8 mouse cellular contexts compared by ENCODE assay signal in genomic region chr13:23525901-23526300, GRCm38 (mm10). TPM values are rescaled to one million over a fixed set of nuclear protein-coding genes. Genes with fewer than 3 reads are reported as not detected.
DNase-seq lines count a peak whose midpoint lies in the region; ATAC-seq and TF ChIP-seq lines count a peak whose summit lies in the region.

No protein-coding gene starts in this region.

- TF ChIP-seq EP300 in heart, adult 2 months (IDR thresholded peaks at IDR 0.05; ENCODE audit: insufficient read depth, low read depth, low read length) = no peak

- no peaks in the 10 kb centered on the region; the same call in 1 of the 2 replicates for H3K36me3 ChIP-seq in heart, adult 2 months (ENCODE audit: control insufficient read depth, insufficient read depth, low read length)
- no peaks in the 10 kb centered on the region for H3K36me3 ChIP-seq in forebrain, embryonic 10.5 days (replicated peaks)
- H3K36me3 ChIP-seq in liver, embryonic 12.5 days = no peaks in the 10 kb centered on the region

- TF ChIP-seq CTCF in heart, adult 2 months (IDR thresholded peaks at IDR 0.05) = no peak

- no peak for TF ChIP-seq POLR2A in heart, adult 2 months (IDR thresholded peaks at IDR 0.05; ENCODE audit: insufficient read depth, low read depth, low read length)

- ATAC-seq in liver, embryonic 12.5 days = no peak
- no peak for ATAC-seq in cerebellum, adult (ENCODE audit: insufficient number of reproducible peaks, low FRiP score, low TSS enrichment)

- intact Hi-C loops in heart, adult 2 months (cut with DNase I) = loop anchor here (5.0 kb wide), 1 partner anchor 1499 kb away; no protein-coding TSS in a partner anchor

- 8% methylated on average over 10 of the region's 10 CpGs for WGBS in heart, adult 2 months
- 4% methylated on average over 10 of the region's 10 CpGs for WGBS in forebrain, embryonic 10.5 days
- 1% methylated on average over 10 of the region's 10 CpGs for WGBS in liver, embryonic 12.5 days (ENCODE audit: insufficient replicate concordance)

- H3K9ac ChIP-seq in heart, adult 2 months (ENCODE audit: low read depth, low read length) = no peak overlapping the region
- H3K9ac ChIP-seq in liver, embryonic 12.5 days = peak overlapping the region; percentile 67

- no peak overlapping the region for H3K27ac ChIP-seq in heart, adult 2 months
- H3K27ac ChIP-seq in forebrain, embryonic 10.5 days = peak overlapping the region; percentile 52; the same call in 1 of the 2 replicates
- H3K27ac ChIP-seq in liver, embryonic 12.5 days = peak overlapping the region; percentile 23; the same call in 1 of the 2 replicates

- H3K4me1 ChIP-seq in heart, adult 2 months (ENCODE audit: control insufficient read depth, insufficient read depth, low read length) = no peaks in the 10 kb centered on the region; the same call in none of the 2 replicates
- H3K4me1 ChIP-seq in forebrain, embryonic 10.5 days = peaks cover 42% of the 10 kb centered on the region
- peaks cover 54% of the 10 kb centered on the region for H3K4me1 ChIP-seq in liver, embryonic 12.5 days

- peak overlapping the region; percentile 73 for H3K4me2 ChIP-seq in liver, embryonic 12.5 days

- no peak for DNase-seq in heart, adult 2 months
- no peak for DNase-seq in heart, adult 9 months (ENCODE audit: low spot score in 2 of 2)
- DNase-seq in A20 (ENCODE audit: low read depth, low spot score) = peak; percentile 88
- DNase-seq in forebrain, embryonic 10.5 days (ENCODE audit: extremely low spot score, low spot score) = no peak
- no peak for DNase-seq in cerebellum, adult 18-20 months
- DNase-seq in frontal cortex, postnatal 25 days (ENCODE audit: low spot score in 2 of 2) = no peak

- H3K9me3 ChIP-seq in forebrain, embryonic 10.5 days = no peaks in the 10 kb centered on the region
- no peaks in the 10 kb centered on the region for H3K9me3 ChIP-seq in liver, embryonic 12.5 days (replicated peaks)

- H3K27me3 ChIP-seq in heart, adult 2 months (ENCODE audit: control insufficient read depth, insufficient read depth, low read length) = no peaks in the 10 kb centered on the region
- no peaks in the 10 kb centered on the region for H3K27me3 ChIP-seq in forebrain, embryonic 10.5 days (ENCODE audit: poor library complexity, severe bottlenecking)
- H3K27me3 ChIP-seq in liver, embryonic 12.5 days (replicated peaks) = no peaks in the 10 kb centered on the region

- peak overlapping the region; percentile 26; the same call in 1 of the 2 replicates for H3K4me3 ChIP-seq in heart, adult 2 months
- H3K4me3 ChIP-seq in forebrain, embryonic 10.5 days = peak overlapping the region; percentile 52
- peak overlapping the region; percentile 57 for H3K4me3 ChIP-seq in liver, embryonic 12.5 days

- no peaks in the 10 kb centered on the region for H3K79me2 ChIP-seq in heart, adult 2 months (replicated peaks; ENCODE audit: control insufficient read depth, insufficient read depth, low read length)

RNA-seq across cellular contexts. Expression of gene Hist1h4h, which starts 4.9 kb away (rescaled TPM):
- total RNA-seq in heart, adult 2 months (2021) = 100 to 1,000 TPM; 212 to 239 TPM
- polyA plus RNA-seq in heart, adult 2 months (2012; rRNA removed) = 53.1 and 61.9 TPM in 2 replicates
- polyA plus RNA-seq in forebrain, embryonic 10.5 days (2016; fragmentation: Nextera tagmentation; extraction: Ambion mirVana) = 3.8 and 4.0 TPM in 2 replicates
- polyA plus RNA-seq in liver, embryonic 12.5 days (2016; fragmentation: Nextera tagmentation; extraction: Ambion mirVana) = 4.4 and 4.7 TPM in 2 replicates

RNA-seq across cellular contexts. Expression of gene Hist1h2af, which starts 7.8 kb away (rescaled TPM):
- total RNA-seq in heart, adult 2 months (2021) = 1 to 10 TPM; 4.4 to 9.8 TPM
- 1.9 and 2.0 TPM in 2 replicates for polyA plus RNA-seq in heart, adult 2 months (2012; rRNA removed)
- 6.7 and 9.5 TPM in 2 replicates for polyA plus RNA-seq in forebrain, embryonic 10.5 days (2016; fragmentation: Nextera tagmentation; extraction: Ambion mirVana)
- polyA plus RNA-seq in liver, embryonic 12.5 days (2016; fragmentation: Nextera tagmentation; extraction: Ambion mirVana) = 7.8 and 13.9 TPM in 2 replicates

RNA-seq across cellular contexts. Expression of gene Hist1h3g, which starts 9.3 kb away (rescaled TPM):
- total RNA-seq in heart, adult 2 months (2021) = 1 to 10 TPM in 1 of 2 experiments, under 1 TPM in 1; 0.94 to 2.1 TPM
- 0.80 and 1.8 TPM in 2 replicates for polyA plus RNA-seq in heart, adult 2 months (2012; rRNA removed)
- polyA plus RNA-seq in forebrain, embryonic 10.5 days (2016; fragmentation: Nextera tagmentation; extraction: Ambion mirVana) = 6.3 and 8.1 TPM in 2 replicates
- 12.9 and 16.3 TPM in 2 replicates for polyA plus RNA-seq in liver, embryonic 12.5 days (2016; fragmentation: Nextera tagmentation; extraction: Ambion mirVana)

RNA-seq across cellular contexts. Expression of gene Hist1h2bh, which starts 17.3 kb away (rescaled TPM):
- total RNA-seq in heart, adult 2 months (2021) = 1 to 10 TPM; 1.1 to 1.2 TPM
- polyA plus RNA-seq in heart, adult 2 months (2012; rRNA removed) = 0.29 and 0.61 TPM in 2 replicates
- polyA plus RNA-seq in forebrain, embryonic 10.5 days (2016; fragmentation: Nextera tagmentation; extraction: Ambion mirVana) = 0.74 and 0.79 TPM in 2 replicates
- polyA plus RNA-seq in liver, embryonic 12.5 days (2016; fragmentation: Nextera tagmentation; extraction: Ambion mirVana) = 1.4 and 1.5 TPM in 2 replicates

RNA-seq across cellular contexts. Expression of gene Hist1h3f, which starts 18.0 kb away (rescaled TPM):
- 1 to 10 TPM; 5.1 to 5.5 TPM for total RNA-seq in heart, adult 2 months (2021)
- polyA plus RNA-seq in heart, adult 2 months (2012; rRNA removed) = 0.94 and 1.1 TPM in 2 replicates
- 1.00 and 1.7 TPM in 2 replicates for polyA plus RNA-seq in forebrain, embryonic 10.5 days (2016; fragmentation: Nextera tagmentation; extraction: Ambion mirVana)
- 1.3 and 1.6 TPM in 2 replicates for polyA plus RNA-seq in liver, embryonic 12.5 days (2016; fragmentation: Nextera tagmentation; extraction: Ambion mirVana)
